In the genomic region with DNA sequence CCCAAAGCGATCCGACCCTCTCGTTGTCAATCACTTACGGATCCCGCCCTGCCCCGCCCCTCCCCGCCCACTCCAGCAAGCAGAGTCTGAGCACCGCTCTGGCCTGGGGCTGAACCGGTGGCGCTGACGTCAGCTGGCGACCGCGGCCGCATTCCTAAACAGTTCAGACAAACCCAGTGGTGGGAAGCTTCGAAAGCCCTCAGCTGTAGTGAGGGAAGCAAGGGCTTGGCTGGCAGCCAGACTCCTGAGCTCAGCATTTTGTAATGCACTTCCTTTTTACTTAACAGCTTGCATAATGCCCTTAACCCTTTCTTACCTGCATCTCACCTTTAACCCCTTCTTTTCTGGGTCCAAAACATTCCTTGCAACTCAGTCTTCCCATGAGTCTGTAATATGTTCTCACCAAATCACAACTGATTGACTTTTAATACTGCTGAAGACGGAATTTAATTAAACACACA, we compare ENCODE assay signal across 8 mouse cellular contexts.
DNase-seq lines count a peak whose midpoint lies in the region; TF ChIP-seq lines count a peak whose summit lies in the region.

No protein-coding gene starts in this region.

- peak overlapping the region; percentile 43 for H3K4me3 ChIP-seq in left cerebral cortex, adult 2 months
- H3K4me3 ChIP-seq in macrophage (ENCODE audit: inconsistent target) = peak overlapping the region; percentile 31; the same call in 1 of the 2 replicates

- H3K79me2 ChIP-seq in macrophage (ENCODE audit: inconsistent target) = peaks cover 96% of the 10 kb centered on the region

- peak; percentile 98 for DNase-seq in ZHBTc4 (ENCODE audit: low read depth, low spot score)
- peak; percentile 96 for DNase-seq in embryo, embryonic 10 days (ENCODE audit: low spot score)
- DNase-seq in gastrocnemius, postnatal 10 days = peak; percentile 97
- peak; percentile 90 for DNase-seq in hindlimb bud, embryonic 11.5 days (ENCODE audit: extremely low spot score, low read depth, low spot score)
- peak; percentile 79 to 90 for DNase-seq in left cerebral cortex, adult 2 months (ENCODE audit: extremely low spot score in 1 of 2, low spot score in 2 of 2)
- peak; percentile 70 for DNase-seq in retina, postnatal 7 days (ENCODE audit: low read depth, low spot score)
- peak; percentile 77 to 96 for DNase-seq in urinary bladder, adult 18-20 months (ENCODE audit: low spot score in 2 of 2)

- 1% methylated on average over 17 of the region's 17 CpGs for WGBS in macrophage (ENCODE audit: missing documents)

- intact Hi-C loops in left cerebral cortex, adult 2 months (cut with DNase I) = loop anchor here (5.0 kb wide), 1 partner anchor 56 kb away; no protein-coding TSS in a partner anchor

- TF ChIP-seq CTCF in left cerebral cortex, adult 2 months (IDR thresholded peaks at IDR 0.05) = no peak

- no peaks in the 10 kb centered on the region for H3K36me3 ChIP-seq in macrophage (ENCODE audit: inconsistent target)

- H3K27ac ChIP-seq in left cerebral cortex, adult 2 months = peak overlapping the region; percentile 10; the same call in 1 of the 2 replicates
- H3K27ac ChIP-seq in macrophage = no peak overlapping the region
